Mouse (Mus musculus) CH12.LX (cell line): ENCODE results near the gene Vmn2r79. TPM values are rescaled to one million over a fixed set of nuclear protein-coding genes. Genes with fewer than 3 reads are reported as not detected.

Source experiments
- polyA plus RNA-seq: library from polyadenylated mRNA; unstranded; fragments of >175 nt; gene quantifications from 2 replicates; pipeline ENCODE4 v1.2.1, GENCODE M21; 2012; ENCODE audit warnings: low read depth; ENCODE audit not compliant: insufficient read length
- total RNA-seq, 2 experiments: library from RNA; depleted of rRNA; stranded (reverse); fragments of 300-350 nt in 1 of 2; fragments of >200 nt in 1 of 2; gene quantifications; 2 replicates each; pipeline ENCODE4 v1.2.3; 2012 to 2014

The Vmn2r79 gene
- total and polyA plus RNA-seq, 3 experiments, result not detected

Other genes starting within 250 kb of the Vmn2r79 start
- gene Folh1, start 220.2 kb upstream of the Vmn2r79 start, total RNA-seq (2012; rRNA removed), result not detected in 2 replicates
- gene Folh1, start 220.2 kb upstream of the Vmn2r79 start, total RNA-seq (2014; rRNA removed), result not detected in 2 replicates
- gene Folh1, start 220.2 kb upstream of the Vmn2r79 start, polyA plus RNA-seq, result not detected in 2 replicates
- not detected in 2 replicates for gene Vmn2r77, start 201.1 kb upstream of the Vmn2r79 start, total RNA-seq (2012; rRNA removed)
- gene Vmn2r77, start 201.1 kb upstream of the Vmn2r79 start, total RNA-seq (2014; rRNA removed), result not detected in 2 replicates
- not detected in 2 replicates for gene Vmn2r77, start 201.1 kb upstream of the Vmn2r79 start, polyA plus RNA-seq
- gene Vmn2r78, start 81.0 kb upstream of the Vmn2r79 start, total RNA-seq (2012; rRNA removed), result not detected in 2 replicates
- not detected in 2 replicates for gene Vmn2r78, start 81.0 kb upstream of the Vmn2r79 start, total RNA-seq (2014; rRNA removed)
- not detected in 2 replicates for gene Vmn2r78, start 81.0 kb upstream of the Vmn2r79 start, polyA plus RNA-seq
- not detected in 2 replicates for gene Nox4, start 250.0 kb downstream of the Vmn2r79 start, total RNA-seq (2012; rRNA removed)
- gene Nox4, start 250.0 kb downstream of the Vmn2r79 start, total RNA-seq (2014; rRNA removed), result not detected in 2 replicates
- gene Nox4, start 250.0 kb downstream of the Vmn2r79 start, polyA plus RNA-seq, result not detected in 2 replicates